Mouse (Mus musculus) kidney, embryonic 15.5 days (tissue): ENCODE results near the gene Ctsll3. TPM values are rescaled to one million over a fixed set of nuclear protein-coding genes. Genes with fewer than 3 reads are reported as not detected.

Experiments used
- polyA plus RNA-seq: library from polyadenylated mRNA; unstranded; fragments of >200 nt; fragmentation: Nextera tagmentation; extraction: Ambion mirVana; gene quantifications from 2 replicates; pipeline ENCODE4 v1.2.1, GENCODE M21; 2015

Gene Ctsll3
- polyA plus RNA-seq, 1 experiment from 2014 or later, result not detected

Other genes with a start within 250 kb of the Ctsll3 start
- 21.9 and 26.0 TPM in 2 replicates for gene Dapk1, start 200.9 kb downstream of the Ctsll3 start, polyA plus RNA-seq
- gene BC051665, start 16.5 kb downstream of the Ctsll3 start, polyA plus RNA-seq, result not detected in 2 replicates
- 0.17 TPM in 1 of 2 replicates, not detected in the other for gene 4930486L24Rik, start 61.6 kb upstream of the Ctsll3 start, polyA plus RNA-seq
- gene Gm49392, start 94.0 kb upstream of the Ctsll3 start, polyA plus RNA-seq, result 0.35 and 0.50 TPM in 2 replicates
- gene Ctla2b, start 94.6 kb upstream of the Ctsll3 start, polyA plus RNA-seq, result 3.9 and 4.1 TPM in 2 replicates
- not detected in 2 replicates for gene Tpbpb, start 102.0 kb upstream of the Ctsll3 start, polyA plus RNA-seq
- 0.87 TPM in 1 of 2 replicates, not detected in the other for gene Gm49393, start 132.7 kb upstream of the Ctsll3 start, polyA plus RNA-seq
- 1.4 and 1.5 TPM in 2 replicates for gene Gm49391, start 133.7 kb upstream of the Ctsll3 start, polyA plus RNA-seq
- 30.6 and 33.5 TPM in 2 replicates for gene Ctla2a, start 133.8 kb upstream of the Ctsll3 start, polyA plus RNA-seq
- not detected in 2 replicates for gene Tpbpa, start 139.1 kb upstream of the Ctsll3 start, polyA plus RNA-seq
- not detected in 2 replicates for gene Ctsj, start 203.1 kb upstream of the Ctsll3 start, polyA plus RNA-seq
- gene Ctsq, start 237.8 kb upstream of the Ctsll3 start, polyA plus RNA-seq, result not detected in 2 replicates